Mouse (Mus musculus) left cerebral cortex, adult 18-20 months (tissue): ENCODE data around the gene Mlxip. TPM values are rescaled to one million over a fixed set of nuclear protein-coding genes. Genes with fewer than 3 reads are reported as not detected.

Experiments
- DNase-seq, 2 experiments: peaks; one replicate each; pipeline ENCODE4 v3.0.0; 2021 to 2022; ENCODE audit warnings: low spot score in 2 of 2, mixed read lengths in 1 of 2
- long read RNA-seq, 2 experiments: library from polyadenylated mRNA; stranded (forward); transcript quantifications; one replicate each; pipeline ENCODE4 v2.0.0; 2021
- total RNA-seq, 2 experiments: library from RNA; stranded (reverse); gene quantifications; 2 replicates each; pipeline ENCODE4 v1.2.3; 2021

Mlxip gene
- total RNA-seq = 10 to 100 TPM; 16.0 to 16.8 TPM
- long read RNA-seq, experiment 1, partial matches to known transcripts = 1 of 7 reads
- long read RNA-seq, experiment 1, other reads (novel, unspliced or antisense) = 6 of 7 reads
- long read RNA-seq, experiment 2, partial matches to known transcripts = 1 of 4 reads
- long read RNA-seq, experiment 2, other reads (novel, unspliced or antisense) = 3 of 4 reads

DNA sequence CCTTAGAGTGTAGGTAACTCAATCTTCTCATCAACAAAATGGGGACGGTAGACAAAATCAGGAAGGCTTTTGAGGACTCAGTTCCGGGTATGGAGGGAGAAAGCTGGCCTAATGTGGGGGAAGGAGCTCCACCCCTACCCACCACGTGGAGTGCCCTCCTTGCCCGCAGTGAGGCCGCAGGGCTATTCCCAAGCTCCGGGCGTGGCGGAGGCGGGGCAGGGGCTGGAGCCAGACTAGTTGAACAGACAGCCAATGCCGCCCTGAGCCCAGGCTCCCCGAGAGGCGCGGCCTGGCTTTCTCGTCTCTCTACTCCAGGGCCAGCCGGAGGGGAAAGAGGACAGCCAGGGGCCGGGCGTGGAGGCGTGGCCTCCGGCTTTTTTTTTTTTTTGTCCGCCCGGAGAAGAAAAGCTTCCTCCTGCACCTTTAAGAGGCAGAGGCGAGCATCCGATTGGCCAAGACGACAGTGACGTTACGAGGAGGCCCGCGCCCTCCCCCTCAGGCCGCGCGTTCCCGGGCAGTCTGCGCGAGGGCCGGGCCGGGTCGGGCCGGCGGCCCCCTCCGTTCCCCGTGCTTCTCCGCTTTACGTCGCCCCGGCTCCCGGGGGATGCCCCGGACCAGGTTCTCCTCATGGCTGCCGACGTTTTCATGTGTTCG, at the start of gene Mlxip:
TSS of gene Mlxip (plus strand) at position 496 of the 654 bp plus-strand sequence.
- peak; percentile 86 to 93 for DNase-seq

DNA sequence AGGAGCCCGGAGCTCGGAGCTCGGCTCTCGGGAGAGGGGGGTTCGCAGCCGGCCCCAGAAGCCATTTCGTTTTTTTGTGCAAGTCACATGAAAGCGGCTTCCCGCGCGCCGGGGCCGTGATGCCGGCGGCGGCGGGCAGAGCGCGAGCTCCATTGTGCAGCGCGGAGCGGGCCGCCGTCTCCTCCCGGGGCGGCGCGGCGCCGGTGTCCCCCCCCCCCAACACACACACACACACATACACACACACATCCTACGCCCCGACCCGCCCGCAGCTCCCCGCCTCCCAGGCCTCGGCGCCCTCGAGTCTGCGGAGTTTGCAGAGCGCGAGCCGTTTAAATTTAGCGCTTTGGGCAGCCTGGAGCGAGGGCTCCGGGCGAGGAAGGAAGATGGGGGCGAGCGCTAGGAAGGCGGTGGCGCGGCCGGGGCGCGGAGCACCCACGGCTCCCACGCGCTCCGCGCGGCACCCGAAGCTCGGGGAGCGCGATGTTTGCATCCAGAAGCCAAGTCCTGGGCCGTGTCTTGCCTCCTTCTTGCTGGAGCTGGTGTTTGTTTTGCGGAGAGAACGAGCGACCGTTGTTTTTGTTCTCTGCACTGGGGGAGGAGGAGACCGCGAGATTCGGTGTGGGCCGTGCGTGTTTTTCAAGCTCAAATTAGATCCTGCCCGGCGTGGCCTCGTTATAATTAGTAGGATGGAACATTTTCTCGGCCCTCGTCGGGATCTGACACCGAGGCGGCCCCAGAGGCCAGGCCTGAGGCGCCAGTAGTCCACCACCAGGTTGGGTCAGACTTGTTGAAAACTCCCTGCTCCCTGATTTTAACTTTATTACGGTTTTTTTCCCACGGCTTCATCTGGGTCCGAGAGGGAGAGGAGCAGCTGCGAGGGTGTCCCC, 49.4 kb upstream of the Mlxip start:
- peak; percentile 42 to 62 for DNase-seq

- DNase-seq = peak; percentile 61 to 66
Observed at GRCm38 (mm10) chr5:123345853-123346654, 48.5 kb upstream of the Mlxip start.

GRCm38 (mm10) chr5:123346701-123347270, 47.8 kb upstream of the Mlxip start:
- no peak for DNase-seq

DNA sequence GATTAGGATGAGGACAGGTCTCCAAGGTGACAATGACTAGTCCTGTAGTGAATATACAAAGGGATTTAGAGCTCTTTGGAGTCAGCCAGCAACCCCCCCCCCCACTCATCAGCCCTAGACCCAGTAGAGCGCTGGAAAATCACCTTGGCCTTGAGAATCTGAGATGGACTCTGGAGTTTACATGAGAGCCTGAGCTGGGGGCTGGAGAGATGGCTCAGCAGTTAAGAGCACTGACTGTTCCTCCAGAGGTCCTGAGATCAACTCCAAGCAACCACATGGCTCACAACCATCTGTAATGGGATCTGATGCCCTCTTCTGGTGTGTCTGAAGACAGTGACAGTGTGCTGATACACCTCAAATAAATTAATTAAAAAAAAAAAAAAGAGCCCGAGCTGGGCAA, 46.6 kb upstream of the Mlxip start:
- no peak for DNase-seq

GRCm38 (mm10) chr5:123350386-123350785, 44.2 kb upstream of the Mlxip start:
- no peak for DNase-seq

- DNase-seq = no peak
Observed at GRCm38 (mm10) chr5:123355918-123356317, 38.7 kb upstream of the Mlxip start.

DNA sequence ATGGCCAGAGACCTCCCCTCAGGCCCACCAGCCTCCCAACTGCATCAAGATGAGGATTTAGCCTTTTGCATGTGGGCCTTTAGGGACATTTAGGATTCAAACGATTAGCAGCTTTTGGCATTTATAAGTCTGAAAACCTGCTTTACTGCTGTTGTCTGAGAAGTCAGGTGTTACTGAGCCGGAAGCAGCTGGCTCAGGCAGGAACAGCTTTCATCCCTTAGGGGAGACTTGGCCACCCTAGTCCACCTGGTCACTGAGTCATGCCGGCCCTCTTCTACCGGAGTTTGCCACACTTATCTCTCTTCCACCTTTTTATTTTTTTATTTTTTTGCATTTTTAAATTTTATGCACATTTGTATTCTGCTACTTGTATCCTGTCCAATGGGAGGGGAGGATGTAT, 37.3 kb upstream of the Mlxip start:
- no peak for DNase-seq

DNA sequence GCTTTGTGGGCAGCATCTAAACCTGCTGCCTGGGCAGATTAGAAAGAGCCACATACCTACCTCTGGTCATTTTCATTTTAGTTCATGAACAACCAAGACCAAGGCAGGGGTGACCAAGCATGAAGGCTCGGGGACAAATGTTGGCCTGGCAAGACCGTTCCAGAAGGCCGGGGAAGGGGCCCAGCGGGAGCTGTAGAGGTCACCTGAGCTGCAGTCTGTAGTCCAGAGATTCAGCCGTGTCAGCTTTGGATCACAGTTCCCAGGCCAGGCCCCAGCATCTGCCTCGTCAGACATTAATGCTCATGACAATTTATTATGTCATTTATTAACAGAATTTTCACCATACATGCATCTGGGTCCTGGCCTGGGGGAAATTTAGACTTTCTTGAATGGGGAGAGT, 35.2 kb upstream of the Mlxip start:
- DNase-seq = no peak

DNA sequence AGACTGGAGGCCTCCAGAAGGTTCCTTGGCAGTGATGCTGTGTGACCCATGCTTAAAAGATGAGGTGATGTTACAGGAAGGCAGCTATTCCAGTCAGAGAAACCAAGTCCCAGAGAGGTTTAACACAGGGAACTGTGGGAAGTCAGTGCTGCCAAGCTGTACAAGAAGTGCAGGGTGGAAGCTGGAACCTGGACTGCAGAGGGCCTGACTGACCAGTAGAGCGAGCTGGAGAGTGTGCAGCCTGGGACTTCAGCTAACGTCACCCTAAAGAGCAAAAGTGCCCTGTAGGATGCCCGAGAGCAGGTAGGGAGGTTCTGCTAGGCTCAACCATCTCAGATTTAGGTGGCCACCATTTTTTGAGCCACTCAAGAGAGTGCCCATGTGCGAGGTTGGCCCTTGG, 31.7 kb upstream of the Mlxip start:
- no peak for DNase-seq

- no peak for DNase-seq
Observed at GRCm38 (mm10) chr5:123364302-123364971, 30.2 kb upstream of the Mlxip start.

DNA sequence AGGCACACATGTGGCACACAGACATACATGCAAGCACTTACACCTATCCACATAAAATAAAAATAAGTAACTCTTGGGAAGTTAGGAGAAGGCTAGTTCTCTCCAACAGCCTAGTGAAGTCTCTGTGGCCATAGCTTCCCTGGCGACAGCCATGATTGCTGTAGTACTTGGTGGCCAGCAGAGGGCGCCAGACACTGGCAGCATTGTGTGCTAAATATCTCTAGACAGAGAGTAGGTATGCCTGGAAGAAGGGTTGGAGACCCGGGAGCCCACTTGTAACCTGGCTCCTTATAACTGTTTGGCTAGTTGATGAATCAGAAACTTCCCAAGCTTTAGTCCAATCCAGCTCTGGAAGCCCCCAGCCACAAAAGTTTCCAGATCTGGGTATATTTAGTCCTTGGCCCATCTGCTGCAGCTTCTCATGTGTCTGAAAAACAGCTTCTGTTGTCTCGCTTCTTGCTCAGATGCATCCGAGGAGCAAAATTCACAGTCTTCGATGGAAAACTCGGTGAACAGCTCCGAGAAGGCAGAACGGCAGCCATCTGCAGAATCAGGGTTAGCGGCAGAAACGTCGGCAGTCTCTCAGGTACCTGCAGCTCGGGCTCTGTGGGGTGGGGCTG, 25.6 kb upstream of the Mlxip start:
- DNase-seq = peak; percentile 39 to 55

DNA sequence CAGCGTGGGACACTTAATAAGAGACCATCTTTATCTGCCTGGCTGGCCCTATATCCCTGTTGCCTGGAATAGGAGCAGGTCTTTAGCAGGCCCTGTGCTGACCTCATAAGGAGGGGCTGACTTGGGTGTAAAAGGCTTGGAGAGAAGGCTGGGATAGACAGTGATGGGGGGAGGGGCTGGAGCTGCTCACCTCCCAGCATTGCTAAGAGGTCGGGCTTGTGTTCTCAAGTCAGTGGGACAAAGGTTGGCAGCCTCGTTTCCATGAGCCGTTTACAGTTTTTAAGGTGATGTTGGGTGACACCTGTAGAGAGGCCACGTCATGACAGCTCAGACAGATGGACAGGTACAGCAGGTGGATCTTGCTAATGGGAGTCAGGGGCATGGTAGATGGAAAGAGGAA, 24.5 kb upstream of the Mlxip start:
- no peak for DNase-seq

GRCm38 (mm10) chr5:123375262-123375661, 19.3 kb upstream of the Mlxip start:
- DNase-seq = no peak

GRCm38 (mm10) chr5:123375793-123376452, 18.7 kb upstream of the Mlxip start:
- no peak for DNase-seq

DNA sequence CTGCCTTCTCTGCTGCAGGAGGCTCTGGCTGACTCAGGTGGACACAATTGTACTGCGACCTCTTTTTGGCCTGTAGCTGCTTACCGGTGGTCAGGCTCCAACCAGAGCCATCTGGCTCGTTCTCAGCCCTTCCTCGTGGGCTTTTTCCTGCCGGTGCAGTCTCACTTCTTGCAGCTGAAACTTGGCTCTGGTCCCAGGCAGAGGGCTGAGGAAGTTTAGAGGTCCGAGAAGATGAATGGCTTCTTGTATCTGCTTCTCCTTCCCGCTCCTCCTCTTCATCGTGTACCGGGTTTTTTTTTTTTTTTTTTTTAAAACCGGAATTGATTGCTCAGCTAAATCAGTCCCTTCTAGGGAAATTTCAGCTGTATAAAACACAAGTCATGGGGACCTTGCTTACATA, 18.0 kb upstream of the Mlxip start:
- DNase-seq = peak; percentile 56 to 66

DNA sequence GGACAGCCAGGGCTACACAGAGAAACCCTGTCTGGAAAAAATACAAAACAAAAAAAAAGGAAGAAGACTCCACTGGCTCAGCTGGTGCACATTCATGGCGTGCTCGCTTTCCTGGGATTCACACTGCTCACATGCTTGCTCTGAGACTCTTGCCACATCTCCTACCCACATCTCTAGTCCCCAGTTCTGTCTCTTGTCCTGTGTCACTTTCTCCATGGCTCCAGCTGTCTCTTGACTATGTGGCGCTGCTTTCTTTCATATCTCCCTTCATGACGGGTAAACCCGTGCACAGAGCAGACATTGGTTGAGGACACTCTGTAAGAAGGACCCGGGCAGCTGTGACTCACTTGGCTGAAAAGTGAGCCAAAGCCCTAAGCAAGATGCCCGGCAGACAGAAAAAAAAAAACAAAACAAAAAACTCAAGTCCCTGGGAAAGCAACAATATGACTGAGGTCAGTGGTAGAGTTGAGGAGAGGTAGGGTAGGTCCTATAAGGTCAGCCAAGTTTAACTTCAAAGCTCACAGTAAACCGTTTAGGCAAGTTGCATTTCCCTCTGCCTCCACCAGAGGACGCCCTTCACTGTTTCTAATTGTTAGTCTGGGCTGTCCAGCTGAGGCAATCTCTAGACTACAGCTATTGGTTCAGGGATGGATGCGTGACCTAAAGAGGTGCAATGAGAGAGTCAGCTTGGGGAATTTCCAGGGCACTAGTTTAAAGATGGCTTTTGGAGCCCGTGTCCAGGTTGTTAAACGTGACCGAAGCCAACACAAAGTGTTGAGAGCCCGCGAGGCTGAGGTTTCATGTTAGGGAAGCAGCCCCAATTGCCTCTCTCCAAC, 17.3 kb upstream of the Mlxip start:
- DNase-seq = peak; percentile 77 to 81

DNA sequence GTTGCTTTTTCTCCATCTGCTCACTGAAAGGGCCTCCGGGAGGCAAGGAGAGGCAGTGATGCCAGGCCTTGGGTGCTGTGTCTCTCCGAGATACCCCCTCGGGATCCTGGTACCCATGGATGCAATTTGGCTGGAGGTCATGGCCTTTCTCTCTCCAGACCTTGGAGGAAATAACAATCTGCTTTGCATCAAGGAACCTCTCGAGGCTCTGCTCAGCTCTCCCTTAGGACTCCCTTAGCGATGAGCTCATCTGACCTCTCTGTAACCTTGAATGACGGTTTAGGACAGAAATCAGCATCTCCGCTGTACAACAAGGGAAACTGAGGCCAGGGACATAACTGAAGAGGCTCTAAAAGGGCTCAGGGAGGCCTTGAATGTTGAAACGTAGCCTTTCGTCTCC, 15.9 kb upstream of the Mlxip start:
- DNase-seq = no peak
